Mouse (Mus musculus) layer of hippocampus, adult 2 months (tissue): ENCODE measurements around the gene Srp68. TPM values are rescaled to one million over a fixed set of nuclear protein-coding genes. Genes with fewer than 3 reads are reported as not detected.

Source experiments
- DNase-seq, 2 experiments: peaks; one replicate each; pipeline ENCODE4 v3.0.0; 2022; ENCODE audit warnings: low spot score in 2 of 2
- H3K27ac ChIP-seq: fragments of 200-600 bp; 2 replicates; pipeline ENCODE4 v1.8.1; 2022
- H3K4me3 ChIP-seq: fragments of 200-600 bp; 2 replicates; pipeline ENCODE4 v1.8.1; 2022; ENCODE audit warnings: mild to moderate bottlenecking
- CTCF ChIP-seq: fragments of 200-600 bp; conservative IDR thresholded peaks from 2 replicates; pipeline ENCODE4 v1.8.1; 2022; ENCODE audit warnings: antibody characterized with exemption, mild to moderate bottlenecking, moderate library complexity
- total RNA-seq, 2 experiments: library from RNA; stranded (reverse); gene quantifications; 2 replicates each; pipeline ENCODE4 v1.2.3; 2021

Gene Srp68
- total RNA-seq, 2 experiments from 2014 or later, result 63.7 to 64.1 TPM

- Histone ChIP-seq H3K27ac (no peak overlapping the region), H3K4me3 (no peak overlapping the region)
- TF ChIP-seq CTCF, result no peak
- DNase-seq, result no peak
These were observed 20.9 kb downstream of the Srp68 start for GRCm38 (mm10) chr11:116253076-116253600.

GRCm38 (mm10) chr11:116250898-116251297 lies 23.1 kb downstream of the Srp68 start:
- H3K4me3 ChIP-seq, result no peak overlapping the region
- DNase-seq, result no peak
- TF ChIP-seq CTCF, result no peak
- H3K27ac ChIP-seq, result no peak overlapping the region

- no peak for TF ChIP-seq CTCF
- no peak for DNase-seq
- no peak overlapping the region for H3K27ac ChIP-seq
- no peak overlapping the region for H3K4me3 ChIP-seq
These were observed 26.4 kb downstream of the Srp68 start for GRCm38 (mm10) chr11:116247502-116248222.

GRCm38 (mm10) chr11:116245616-116246015 lies 28.4 kb downstream of the Srp68 start:
- no peak for DNase-seq
- TF ChIP-seq CTCF, result no peak
- no peak overlapping the region for H3K27ac ChIP-seq
- no peak overlapping the region for H3K4me3 ChIP-seq

- DNase-seq, result no peak
- Histone ChIP-seq H3K4me3 (no peak overlapping the region), H3K27ac (no peak overlapping the region)
- no peak for TF ChIP-seq CTCF
These were observed 29.4 kb downstream of the Srp68 start for GRCm38 (mm10) chr11:116244580-116244979.

GRCm38 (mm10) chr11:116241744-116242235 lies 32.2 kb downstream of the Srp68 start:
- no peak for DNase-seq
- Histone ChIP-seq H3K27ac (no peak overlapping the region), H3K4me3 (no peak overlapping the region)
- TF ChIP-seq CTCF, result no peak

- no peak for DNase-seq
These were observed 34.2 kb downstream of the Srp68 start for GRCm38 (mm10) chr11:116239797-116240196.

GRCm38 (mm10) chr11:116237742-116238395 lies 36.1 kb downstream of the Srp68 start, which contains the start of gene Evpl:
TSS of gene Evpl (minus strand) at chr11:116238077.
- H3K4me3 ChIP-seq, result no peak within 1 kb of the TSS
- no peak for DNase-seq
- H3K27ac ChIP-seq, result no peak within 1 kb of the TSS
- TF ChIP-seq CTCF, result no peak

More at GRCm38 (mm10) chr11:116239797-116240196, 34.2 kb downstream of the Srp68 start:
- H3K27ac ChIP-seq, result no peak overlapping the region
- H3K4me3 ChIP-seq, result no peak overlapping the region
- no peak for TF ChIP-seq CTCF

- Histone ChIP-seq H3K27ac (no peak overlapping the region), H3K4me3 (no peak overlapping the region)
- no peak for DNase-seq
- TF ChIP-seq CTCF, result no peak
These were observed 39.1 kb downstream of the Srp68 start for GRCm38 (mm10) chr11:116234901-116235300.

- TF ChIP-seq CTCF, result no peak
- Histone ChIP-seq H3K27ac (no peak overlapping the region), H3K4me3 (no peak overlapping the region)
- no peak for DNase-seq
These were observed 41.6 kb downstream of the Srp68 start for GRCm38 (mm10) chr11:116232427-116232826.

- Histone ChIP-seq H3K4me3 (no peak overlapping the region), H3K27ac (no peak overlapping the region)
- no peak for TF ChIP-seq CTCF
- no peak for DNase-seq
These were observed 45.3 kb downstream of the Srp68 start for GRCm38 (mm10) chr11:116228699-116229098.

GRCm38 (mm10) chr11:116226414-116226813 lies 47.6 kb downstream of the Srp68 start:
- peak; percentile 91 for TF ChIP-seq CTCF

GRCm38 (mm10) chr11:116222740-116223059 lies 51.3 kb downstream of the Srp68 start:
- Histone ChIP-seq H3K4me3 (peak overlapping the region; percentile 38; the same call in 1 of the 2 replicates), H3K27ac (no peak overlapping the region; the same call in 1 of the 2 replicates)
- no peak for DNase-seq
- no peak for TF ChIP-seq CTCF

More at GRCm38 (mm10) chr11:116226414-116226813, 47.6 kb downstream of the Srp68 start:
- no peak overlapping the region for H3K27ac ChIP-seq
- peak; percentile 54 to 85 for DNase-seq
- no peak overlapping the region for H3K4me3 ChIP-seq
